Mouse (Mus musculus): ENCODE measurements around the gene Klhl41. TPM values are rescaled to one million over a fixed set of nuclear protein-coding genes. Genes with fewer than 3 reads are reported as not detected.
A peak's percentile ranks its signal among the peaks of the same experiment; 100 is the strongest.

Gene Klhl41
- total and polyA plus RNA-seq, 2 experiments from 2014 or later, result 26.5 to 36.9 TPM

GRCm38 (mm10) chr2:69716483-69716882 lies 46.6 kb downstream of the Klhl41 start:
- Histone ChIP-seq H3K27me3 (ENCODE audit: control insufficient read depth, insufficient read depth, low read length) (no peaks in the 10 kb centered on the region), H3K9ac (replicated peaks; ENCODE audit: low read depth, low read length) (no peak overlapping the region), H3K9me3 (replicated peaks; ENCODE audit: control insufficient read depth, low read length) (no peaks in the 10 kb centered on the region), H3K4me2 (ENCODE audit: low read depth, low read length) (no peak overlapping the region), H3K27ac (ENCODE audit: low read depth) (no peak overlapping the region), H3K4me3 (ENCODE audit: low read depth, low read length) (no peak overlapping the region), H3K4me1 (ENCODE audit: control insufficient read depth, insufficient read depth) (0 out of 2 replicates have a peak, but pooled peaks cover 6% of the 10 kb centered on the region), H3K36me3 (replicated peaks; ENCODE audit: control insufficient read depth, insufficient read depth, low read length) (no peaks in the 10 kb centered on the region)
- WGBS, result 57% methylated on average over 3 of the region's 3 CpGs
- ATAC-seq (ENCODE audit: insufficient read depth, low read depth), result no peak
- TF ChIP-seq EP300 (IDR thresholded peaks at IDR 0.05; ENCODE audit: low read depth) (no peak), CTCF (IDR thresholded peaks at IDR 0.05; ENCODE audit: low read depth) (no peak)
- no peak for DNase-seq (ENCODE audit: low spot score)

- no peak for ATAC-seq (ENCODE audit: insufficient read depth, low read depth)
- 75% methylated on average over 1 of the region's 1 CpGs for WGBS
Measured at GRCm38 (mm10) chr2:69719121-69719520, 49.2 kb downstream of the Klhl41 start.

GRCm38 (mm10) chr2:69722273-69722649 lies 52.3 kb downstream of the Klhl41 start, which contains the start of gene Ppig:
Ppig (plus strand) TSS chr2:69722545.
- 5% methylated on average over 12 of the region's 12 CpGs for WGBS
- DNase-seq (ENCODE audit: low spot score), result peak; percentile 7
- Histone ChIP-seq H3K9me3 (replicated peaks; ENCODE audit: control insufficient read depth, low read length) (no peaks in the 10 kb centered on the region), H3K36me3 (replicated peaks; ENCODE audit: control insufficient read depth, insufficient read depth, low read length) (no peaks in the 10 kb centered on the region), H3K27ac (ENCODE audit: low read depth) (peak within 1 kb of the TSS; percentile 85), H3K4me3 (ENCODE audit: low read depth, low read length) (peak within 1 kb of the TSS; percentile 78), H3K9ac (replicated peaks; ENCODE audit: low read depth, low read length) (peak within 1 kb of the TSS; percentile 83), H3K4me1 (ENCODE audit: control insufficient read depth, insufficient read depth) (peaks cover 7% of the 10 kb centered on the region), H3K4me2 (ENCODE audit: low read depth, low read length) (peak within 1 kb of the TSS; percentile 70), H3K27me3 (ENCODE audit: control insufficient read depth, insufficient read depth, low read length) (no peaks in the 10 kb centered on the region)
- TF ChIP-seq EP300 (IDR thresholded peaks at IDR 0.05; ENCODE audit: low read depth) (no peak), CTCF (IDR thresholded peaks at IDR 0.05; ENCODE audit: low read depth) (no peak)
- ATAC-seq (ENCODE audit: insufficient read depth, low read depth), result no peak

More at GRCm38 (mm10) chr2:69719121-69719520, 49.2 kb downstream of the Klhl41 start:
- no peak overlapping the region for H3K4me3 ChIP-seq (ENCODE audit: low read depth, low read length)
- H3K27ac ChIP-seq (ENCODE audit: low read depth), result no peak overlapping the region
- H3K4me2 ChIP-seq (ENCODE audit: low read depth, low read length), result no peak overlapping the region
- no peak overlapping the region for H3K9ac ChIP-seq (replicated peaks; ENCODE audit: low read depth, low read length)
- no peaks in the 10 kb centered on the region for H3K27me3 ChIP-seq (ENCODE audit: control insufficient read depth, insufficient read depth, low read length)
- H3K9me3 ChIP-seq (replicated peaks; ENCODE audit: control insufficient read depth, low read length), result no peaks in the 10 kb centered on the region
- no peak for DNase-seq (ENCODE audit: low spot score)
- H3K36me3 ChIP-seq (replicated peaks; ENCODE audit: control insufficient read depth, insufficient read depth, low read length), result no peaks in the 10 kb centered on the region
- TF ChIP-seq EP300 (IDR thresholded peaks at IDR 0.05; ENCODE audit: low read depth) (no peak), CTCF (IDR thresholded peaks at IDR 0.05; ENCODE audit: low read depth) (no peak)
- peaks cover 2% of the 10 kb centered on the region; the same call in 1 of the 2 replicates for H3K4me1 ChIP-seq (ENCODE audit: control insufficient read depth, insufficient read depth)

GRCm38 (mm10) chr2:69722650-69723518 lies 53.0 kb downstream of the Klhl41 start:
- no peaks in the 10 kb centered on the region for H3K9me3 ChIP-seq (replicated peaks; ENCODE audit: control insufficient read depth, low read length)
- peak overlapping the region; percentile 70 for H3K4me2 ChIP-seq (ENCODE audit: low read depth, low read length)
- DNase-seq (ENCODE audit: low spot score), result peak; percentile 92
- H3K9ac ChIP-seq (replicated peaks; ENCODE audit: low read depth, low read length), result peak overlapping the region; percentile 83
- peaks cover 7% of the 10 kb centered on the region for H3K4me1 ChIP-seq (ENCODE audit: control insufficient read depth, insufficient read depth)
- peak; percentile 92 for ATAC-seq (ENCODE audit: insufficient read depth, low read depth)
- peak overlapping the region; percentile 85 for H3K27ac ChIP-seq (ENCODE audit: low read depth)
- TF ChIP-seq EP300 (IDR thresholded peaks at IDR 0.05; ENCODE audit: low read depth) (peak; percentile 22; the same call in 1 of the 2 replicates), CTCF (IDR thresholded peaks at IDR 0.05; ENCODE audit: low read depth) (no peak)
- no peaks in the 10 kb centered on the region for H3K27me3 ChIP-seq (ENCODE audit: control insufficient read depth, insufficient read depth, low read length)
- no peaks in the 10 kb centered on the region for H3K36me3 ChIP-seq (replicated peaks; ENCODE audit: control insufficient read depth, insufficient read depth, low read length)
- H3K4me3 ChIP-seq (ENCODE audit: low read depth, low read length), result peak overlapping the region; percentile 78
- under 1% methylated on average over 76 of the region's 91 CpGs for WGBS

GRCm38 (mm10) chr2:69723519-69723825 lies 53.6 kb downstream of the Klhl41 start:
- H3K9me3 ChIP-seq (replicated peaks; ENCODE audit: control insufficient read depth, low read length), result no peaks in the 10 kb centered on the region
- H3K36me3 ChIP-seq (replicated peaks; ENCODE audit: control insufficient read depth, insufficient read depth, low read length), result no peaks in the 10 kb centered on the region
- peak; percentile 12 for DNase-seq (ENCODE audit: low spot score)
- WGBS, result under 1% methylated on average over 13 of the region's 13 CpGs
- peaks cover 7% of the 10 kb centered on the region for H3K4me1 ChIP-seq (ENCODE audit: control insufficient read depth, insufficient read depth)
- TF ChIP-seq EP300 (IDR thresholded peaks at IDR 0.05; ENCODE audit: low read depth) (no peak), CTCF (IDR thresholded peaks at IDR 0.05; ENCODE audit: low read depth) (no peak)
- H3K4me3 ChIP-seq (ENCODE audit: low read depth, low read length), result peak overlapping the region; percentile 78
- no peak; the same call in 1 of the 2 replicates for ATAC-seq (ENCODE audit: insufficient read depth, low read depth)
- peak overlapping the region; percentile 70 for H3K4me2 ChIP-seq (ENCODE audit: low read depth, low read length)
- H3K9ac ChIP-seq (replicated peaks; ENCODE audit: low read depth, low read length), result peak overlapping the region; percentile 83
- H3K27ac ChIP-seq (ENCODE audit: low read depth), result peak overlapping the region; percentile 85
- no peaks in the 10 kb centered on the region for H3K27me3 ChIP-seq (ENCODE audit: control insufficient read depth, insufficient read depth, low read length)

Other genes starting within 250 kb of the Klhl41 start
- 1.8 and 3.2 TPM in 2 replicates for gene Lrp2, start 84.1 kb upstream of the Klhl41 start, total RNA-seq (2014; rRNA removed; ENCODE audit: low replicate concordance)
- gene Lrp2, start 84.1 kb upstream of the Klhl41 start, polyA plus RNA-seq (2015; fragmentation: Nextera tagmentation; extraction: Ambion mirVana), result 0.19 and 0.23 TPM in 2 replicates
- 3.2 and 6.0 TPM in 2 replicates for gene Bbs5, start 22.9 kb upstream of the Klhl41 start, total RNA-seq (2014; rRNA removed; ENCODE audit: low replicate concordance)
- 8.6 and 10.4 TPM in 2 replicates for gene Bbs5, start 22.9 kb upstream of the Klhl41 start, polyA plus RNA-seq (2015; fragmentation: Nextera tagmentation; extraction: Ambion mirVana)
- gene Fastkd1, start 43.4 kb downstream of the Klhl41 start, total RNA-seq (2014; rRNA removed; ENCODE audit: low replicate concordance), result 22.5 and 40.3 TPM in 2 replicates
- gene Fastkd1, start 43.4 kb downstream of the Klhl41 start, polyA plus RNA-seq (2015; fragmentation: Nextera tagmentation; extraction: Ambion mirVana), result 18.7 and 18.9 TPM in 2 replicates
- gene Ppig, start 52.4 kb downstream of the Klhl41 start, total RNA-seq (2014; rRNA removed; ENCODE audit: low replicate concordance), result 3.6 and 19.9 TPM in 2 replicates
- gene Ppig, start 52.4 kb downstream of the Klhl41 start, polyA plus RNA-seq (2015; fragmentation: Nextera tagmentation; extraction: Ambion mirVana), result 87.8 and 91.6 TPM in 2 replicates
- gene Ccdc173, start 119.5 kb downstream of the Klhl41 start, total RNA-seq (2014; rRNA removed; ENCODE audit: low replicate concordance), result not detected in 2 replicates
- 1.2 and 1.6 TPM in 2 replicates for gene Ccdc173, start 119.5 kb downstream of the Klhl41 start, polyA plus RNA-seq (2015; fragmentation: Nextera tagmentation; extraction: Ambion mirVana)
- 8.8 and 43.7 TPM in 2 replicates for gene Phospho2, start 119.5 kb downstream of the Klhl41 start, total RNA-seq (2014; rRNA removed; ENCODE audit: low replicate concordance)
- gene Phospho2, start 119.5 kb downstream of the Klhl41 start, polyA plus RNA-seq (2015; fragmentation: Nextera tagmentation; extraction: Ambion mirVana), result 24.9 and 27.1 TPM in 2 replicates
- gene Klhl23, start 151.8 kb downstream of the Klhl41 start, total RNA-seq (2014; rRNA removed; ENCODE audit: low replicate concordance), result 69.9 and 129 TPM in 2 replicates
- gene Klhl23, start 151.8 kb downstream of the Klhl41 start, polyA plus RNA-seq (2015; fragmentation: Nextera tagmentation; extraction: Ambion mirVana), result 33.9 and 43.0 TPM in 2 replicates
- gene Ssb, start 191.4 kb downstream of the Klhl41 start, total RNA-seq (2014; rRNA removed; ENCODE audit: low replicate concordance), result 31.0 and 31.9 TPM in 2 replicates
- 157 and 172 TPM in 2 replicates for gene Ssb, start 191.4 kb downstream of the Klhl41 start, polyA plus RNA-seq (2015; fragmentation: Nextera tagmentation; extraction: Ambion mirVana)
- gene Mettl5, start 215.5 kb downstream of the Klhl41 start, total RNA-seq (2014; rRNA removed; ENCODE audit: low replicate concordance), result 7.0 and 13.1 TPM in 2 replicates
- gene Mettl5, start 215.5 kb downstream of the Klhl41 start, polyA plus RNA-seq (2015; fragmentation: Nextera tagmentation; extraction: Ambion mirVana), result 43.3 and 45.7 TPM in 2 replicates
- 42.6 and 55.0 TPM in 2 replicates for gene Ubr3, start 227.1 kb downstream of the Klhl41 start, total RNA-seq (2014; rRNA removed; ENCODE audit: low replicate concordance)
- 9.6 and 12.9 TPM in 2 replicates for gene Ubr3, start 227.1 kb downstream of the Klhl41 start, polyA plus RNA-seq (2015; fragmentation: Nextera tagmentation; extraction: Ambion mirVana)